Mouse (Mus musculus) R1 (cell line): Measurements from ENCODE around the gene Gm20696.
A peak's percentile ranks its signal among the peaks of the same experiment; 100 is the strongest.

Experiments used
- DNase-seq: peaks from one replicate; pipeline ENCODE4 v3.0.0-alpha.2; 2018; ENCODE audit warnings: low read depth, low spot score

Gm20696 gene

DNA sequence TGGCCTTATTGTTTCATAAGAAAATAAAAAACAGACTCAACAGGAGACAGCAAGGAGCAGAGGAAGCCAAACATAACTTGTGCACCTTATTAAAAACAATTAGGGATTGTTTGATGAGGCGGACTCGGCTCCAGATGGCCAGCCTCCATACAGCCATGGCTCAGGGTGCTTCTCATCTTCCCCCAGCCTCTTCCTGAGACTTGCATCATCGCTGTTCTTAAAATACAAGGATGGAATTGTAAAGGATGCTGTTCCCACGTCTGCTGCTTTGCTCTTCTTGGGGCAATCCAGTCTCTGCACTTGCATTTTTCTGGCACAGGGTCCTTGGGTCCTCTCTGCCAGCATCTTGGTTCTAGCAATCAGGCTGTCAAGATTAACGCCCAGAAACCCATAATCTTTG is 94.5 kb downstream of the Gm20696 start:
- DNase-seq: no peak

DNA sequence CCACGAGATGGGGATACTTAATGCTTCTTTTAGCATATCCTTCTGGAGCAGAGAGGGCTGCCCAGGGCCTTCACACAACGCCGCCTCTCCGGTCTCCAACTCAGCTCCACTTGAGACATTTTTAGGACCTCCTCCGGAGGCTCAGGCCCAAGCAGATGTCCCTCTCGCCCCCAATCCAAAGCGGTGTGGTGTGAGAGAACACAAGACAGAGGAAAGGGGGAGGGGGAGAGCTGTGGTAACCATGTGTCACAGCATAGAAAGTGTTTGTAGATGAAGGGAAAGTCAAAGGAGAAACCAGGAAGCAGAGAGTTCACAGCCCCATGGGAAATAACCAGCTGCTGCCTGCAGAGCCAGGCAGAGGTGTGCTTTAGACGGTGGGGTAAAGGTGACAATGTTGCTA is 99.7 kb downstream of the Gm20696 start:
- DNase-seq: no peak

DNA sequence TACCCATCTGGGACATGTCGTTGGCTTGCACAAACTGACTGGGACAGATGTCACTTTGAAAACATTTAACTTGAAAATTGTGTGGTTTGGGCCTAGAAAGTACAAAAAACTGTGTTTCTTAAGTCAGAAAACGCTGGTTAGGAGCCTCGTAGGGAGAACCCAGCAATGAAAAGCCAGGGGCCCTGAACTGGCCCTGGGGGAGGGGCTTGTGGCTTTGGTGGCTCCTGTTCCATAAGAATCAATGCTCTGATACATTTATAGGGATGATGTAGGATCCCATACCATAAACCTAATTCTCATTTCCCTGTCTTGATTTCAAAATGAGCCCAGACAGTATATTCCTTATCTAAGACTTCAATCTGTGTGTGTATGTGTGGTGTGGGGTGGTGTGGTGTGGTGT is 101.8 kb downstream of the Gm20696 start:
- no peak for DNase-seq

- DNase-seq: no peak
Measured at GRCm38 (mm10) chr6:99556950-99557349, 109.6 kb downstream of the Gm20696 start.

- no peak for DNase-seq
Measured at GRCm38 (mm10) chr6:99552816-99553215, 113.8 kb downstream of the Gm20696 start.

DNA sequence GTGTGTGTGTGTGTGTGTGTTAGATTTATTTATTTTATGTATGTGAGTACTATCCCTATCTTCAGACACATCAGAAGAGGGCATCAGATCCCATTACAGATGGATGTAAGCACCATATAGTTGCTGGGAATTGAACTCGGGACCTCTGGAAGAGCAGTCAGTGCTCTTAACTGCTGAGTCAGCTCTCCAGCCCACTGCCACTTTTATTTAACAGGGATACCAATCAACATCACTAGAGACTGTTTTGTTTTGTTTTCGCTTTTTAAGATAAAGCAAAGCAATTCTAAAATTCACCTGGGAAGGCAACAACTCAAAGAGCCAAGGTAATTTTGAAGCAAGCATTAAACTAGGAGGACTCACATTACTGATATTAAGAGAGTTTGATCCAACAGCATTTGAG is 120.2 kb downstream of the Gm20696 start:
- DNase-seq: no peak

DNA sequence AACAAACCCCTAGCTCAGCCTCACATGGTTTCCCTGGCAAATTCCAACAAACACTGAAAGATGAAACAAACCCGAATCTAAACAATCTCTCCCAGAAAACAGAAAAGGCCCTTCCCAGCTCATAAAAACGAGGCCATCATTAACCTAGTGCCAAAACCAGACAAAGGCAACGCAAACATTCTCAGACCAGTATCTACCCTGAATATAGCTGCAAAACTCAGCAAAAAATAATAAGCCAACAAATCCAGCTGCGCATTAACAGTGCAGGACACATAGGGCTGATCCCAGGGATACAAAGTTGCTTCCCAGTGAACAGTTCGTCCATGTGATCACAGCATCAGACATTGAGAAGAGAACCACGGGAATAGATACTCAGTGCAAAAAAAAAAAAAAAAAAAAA is 121.2 kb downstream of the Gm20696 start:
- DNase-seq: no peak

DNA sequence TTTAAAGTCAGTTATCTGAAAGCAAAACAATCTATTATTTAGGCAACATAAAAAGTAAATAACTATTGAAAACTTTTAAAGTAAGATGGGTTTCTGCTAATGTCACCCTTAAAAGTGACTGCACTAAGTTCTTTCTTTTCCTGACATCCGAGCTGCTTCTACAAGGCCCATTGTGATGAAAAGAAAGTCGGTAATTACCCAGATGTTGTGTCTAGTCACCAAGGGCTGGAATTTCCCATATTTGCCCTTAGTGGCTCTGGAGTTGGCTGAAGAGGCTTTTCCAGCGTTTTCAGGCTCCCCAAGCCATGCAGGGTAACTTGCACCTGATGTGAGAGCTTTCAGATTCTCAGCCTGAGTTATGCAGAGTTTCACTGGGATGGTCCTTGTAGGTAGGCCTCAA is 125.5 kb downstream of the Gm20696 start:
- peak; percentile 36 for DNase-seq

DNA sequence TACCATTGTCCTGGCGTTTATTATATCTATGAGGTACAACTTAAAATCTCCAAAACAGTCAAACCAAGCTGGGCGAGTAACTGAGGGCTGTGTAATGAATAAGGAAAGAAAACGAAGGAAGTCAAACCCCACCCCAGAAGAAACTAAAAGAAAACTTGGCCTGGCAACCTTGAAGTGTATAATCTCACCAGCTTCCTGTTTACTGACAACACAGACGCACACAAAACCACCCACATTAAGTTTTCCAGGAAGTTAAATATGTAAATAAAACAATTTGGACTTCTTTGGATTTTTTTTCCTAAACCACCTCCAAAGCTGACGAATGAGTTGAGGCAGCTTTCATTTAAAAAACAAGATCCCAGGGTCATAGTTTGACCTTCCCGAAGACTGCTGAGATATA is 125.9 kb downstream of the Gm20696 start:
- no peak for DNase-seq

DNA sequence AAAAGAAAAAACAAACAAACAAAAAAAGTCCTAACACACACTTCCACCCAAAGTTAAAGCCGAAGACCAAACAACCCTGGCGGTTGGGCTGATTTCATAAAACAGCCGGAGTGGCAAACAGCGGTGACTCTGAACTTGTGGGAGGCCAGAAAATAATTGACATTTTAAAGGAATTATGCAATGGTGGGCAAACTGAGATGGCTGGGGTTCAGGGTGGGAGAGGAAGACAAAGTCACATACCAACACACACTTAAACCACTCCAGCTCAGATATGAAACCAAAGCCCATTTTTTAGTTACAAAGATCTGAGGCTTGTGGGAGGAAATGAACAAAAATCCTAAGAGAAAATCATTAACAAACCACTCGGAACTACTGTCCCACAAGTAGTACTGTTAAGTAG is 126.5 kb downstream of the Gm20696 start:
- DNase-seq: no peak

- no peak for DNase-seq
Measured at GRCm38 (mm10) chr6:99538194-99538941, 128.2 kb downstream of the Gm20696 start.

GRCm38 (mm10) chr6:99534211-99534745 is 132.3 kb downstream of the Gm20696 start:
- DNase-seq: no peak

- DNase-seq: no peak
Measured at GRCm38 (mm10) chr6:99532458-99532857, 134.1 kb downstream of the Gm20696 start.

- DNase-seq: no peak
Measured at GRCm38 (mm10) chr6:99528972-99529371, 137.6 kb downstream of the Gm20696 start.

DNA sequence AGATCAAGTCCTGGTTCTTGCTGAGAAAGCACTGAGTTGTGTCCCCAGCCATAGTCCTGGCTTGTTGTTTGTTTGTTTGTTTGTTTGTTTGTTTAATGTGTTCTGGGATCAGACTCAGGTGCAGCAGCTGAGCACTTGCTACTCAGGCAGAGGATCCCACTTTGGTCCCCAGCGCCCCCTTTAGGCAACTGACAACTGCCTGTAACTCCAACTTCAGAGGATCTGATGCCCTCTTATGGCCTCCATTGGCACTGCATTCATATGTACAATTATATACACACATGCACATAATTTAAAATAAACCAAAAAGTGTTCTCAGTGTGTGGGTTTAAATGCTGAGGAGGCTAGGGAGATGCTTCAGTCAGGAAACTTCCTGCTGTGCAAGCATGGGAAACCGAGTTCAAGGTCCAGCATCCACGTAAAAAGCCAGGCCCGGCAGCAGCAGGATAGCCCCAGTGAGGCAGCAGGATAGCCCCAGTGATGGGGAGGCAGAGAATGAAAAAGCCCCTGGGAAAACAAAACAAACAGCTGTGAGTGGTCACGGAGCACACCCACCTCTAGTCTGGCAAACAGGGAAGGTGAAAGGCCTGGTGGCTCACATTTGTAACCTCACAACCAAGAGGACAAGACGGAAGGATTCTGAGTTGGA is 139.0 kb downstream of the Gm20696 start:
- peak; percentile 66 for DNase-seq

DNA sequence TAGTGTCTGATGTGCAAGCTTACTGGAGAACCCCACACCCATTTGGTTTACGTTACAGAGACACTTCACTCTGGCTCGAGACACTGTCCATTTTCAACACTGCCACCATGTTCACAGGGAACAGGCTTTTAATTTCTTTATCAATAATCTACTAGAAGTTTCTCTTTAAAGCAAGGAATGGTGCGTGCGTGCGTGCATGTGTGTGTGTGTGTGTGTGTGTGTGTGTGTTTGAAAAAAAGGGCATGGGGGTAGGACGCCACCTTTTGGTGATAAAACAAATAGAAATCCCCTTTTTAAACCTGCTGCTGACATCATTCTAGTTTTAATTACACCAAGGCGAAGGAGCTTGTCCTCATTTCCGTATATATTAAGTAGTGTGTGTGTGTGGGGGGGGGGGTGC is 141.2 kb downstream of the Gm20696 start:
- peak; percentile 17 for DNase-seq

DNA sequence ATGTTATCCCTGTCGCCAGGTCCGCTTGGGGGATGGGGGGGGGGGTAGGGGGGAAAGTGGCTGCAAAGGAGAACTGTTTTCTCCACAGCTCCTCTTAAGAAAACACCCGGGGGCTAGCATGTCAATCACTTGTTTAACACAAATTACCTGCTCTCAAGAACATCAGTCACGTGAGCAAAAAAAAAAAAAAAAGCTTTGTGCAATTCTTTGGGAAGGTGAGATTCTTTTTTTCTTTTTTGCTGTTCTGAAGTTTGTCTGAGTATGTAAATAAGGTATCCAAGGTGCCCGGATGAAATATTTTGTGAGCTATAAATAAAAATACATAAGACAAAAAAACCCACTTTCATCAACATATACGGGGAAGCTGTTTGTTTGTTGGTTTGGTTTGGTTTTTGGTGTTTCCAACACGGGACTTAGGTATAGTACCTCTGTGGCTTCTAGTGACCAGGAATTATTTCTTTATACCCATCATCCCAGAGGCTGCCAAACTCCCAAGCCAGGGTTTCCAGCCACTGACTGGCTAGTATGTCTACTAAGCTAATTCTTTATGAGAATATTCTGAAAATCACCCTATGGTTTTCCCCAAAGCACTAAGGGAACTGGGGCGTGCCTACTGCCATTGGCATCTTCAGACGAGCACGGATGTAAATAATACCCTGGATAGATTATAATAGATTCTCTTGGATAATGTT is 142.8 kb downstream of the Gm20696 start:
- DNase-seq: no peak

DNA sequence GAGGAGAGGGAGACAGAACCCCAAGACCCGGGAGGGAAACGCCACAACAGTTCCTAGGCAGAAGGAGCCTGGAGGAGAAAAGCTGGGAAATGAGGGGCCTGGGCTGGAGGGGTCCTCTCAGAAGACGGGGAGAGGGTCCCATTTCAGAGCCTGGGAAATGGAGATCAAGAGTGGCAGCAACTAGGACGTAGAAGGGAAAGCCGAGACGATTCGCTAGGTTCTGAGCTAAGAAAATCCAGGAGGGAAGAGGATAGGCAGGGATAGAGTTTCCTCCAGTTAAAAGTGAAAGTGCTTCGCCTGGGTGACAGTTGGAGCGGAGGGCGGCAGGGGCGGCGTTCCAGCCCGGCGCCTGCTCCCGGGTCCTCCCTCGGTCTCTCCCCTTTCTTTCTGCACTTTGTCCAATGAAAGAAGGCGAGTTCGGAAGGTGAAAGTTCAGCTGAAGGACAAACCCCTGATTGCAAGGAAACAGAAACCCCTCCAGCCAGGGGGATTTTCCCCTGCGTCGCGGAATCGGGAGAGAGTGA is 143.4 kb downstream of the Gm20696 start:
- DNase-seq: peak; percentile 85

GRCm38 (mm10) chr6:99522359-99523108 is 144.1 kb downstream of the Gm20696 start, which contains the start of gene Foxp1:
Gene Foxp1, minus strand, starts transcription at chr6:99522721.
- DNase-seq: peak; percentile 70

DNA sequence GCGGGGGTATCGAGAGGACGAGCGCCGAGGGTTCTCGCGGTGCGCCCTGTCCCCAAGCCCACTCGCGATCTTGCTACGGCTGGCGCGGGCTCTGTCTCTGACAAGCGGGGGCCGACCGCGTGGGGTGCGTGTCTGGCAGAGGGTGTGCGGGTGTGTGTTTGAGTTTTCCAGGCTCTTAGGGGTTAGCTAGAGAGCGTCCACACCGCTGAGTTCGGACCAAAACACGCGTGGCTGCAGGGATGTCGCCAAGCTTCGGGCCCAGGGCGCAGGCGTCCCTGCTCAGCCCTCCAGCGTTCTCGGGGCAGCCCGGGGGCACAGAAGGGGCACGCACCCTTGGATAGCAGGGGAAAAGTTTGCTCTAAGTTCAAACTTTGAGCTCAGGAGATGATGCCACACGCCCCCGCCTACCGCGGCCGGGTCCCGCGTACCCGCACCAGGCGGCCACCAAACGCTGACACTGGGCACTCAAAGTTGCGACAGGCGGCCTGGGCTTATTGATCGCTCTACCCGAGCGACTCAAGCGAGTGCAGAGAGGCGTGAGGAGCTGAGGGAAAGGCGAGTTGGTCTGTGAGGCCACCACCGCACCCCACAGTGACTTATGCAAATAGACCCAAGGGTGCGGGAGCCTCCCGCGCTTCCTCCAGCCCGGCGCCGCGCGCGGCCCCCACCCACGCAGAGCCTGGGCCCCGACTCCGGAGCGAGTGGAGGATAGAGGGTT is 144.8 kb downstream of the Gm20696 start:
- peak; percentile 49 for DNase-seq
